Mouse (Mus musculus): ENCODE data around the gene Abhd2.

DNA sequence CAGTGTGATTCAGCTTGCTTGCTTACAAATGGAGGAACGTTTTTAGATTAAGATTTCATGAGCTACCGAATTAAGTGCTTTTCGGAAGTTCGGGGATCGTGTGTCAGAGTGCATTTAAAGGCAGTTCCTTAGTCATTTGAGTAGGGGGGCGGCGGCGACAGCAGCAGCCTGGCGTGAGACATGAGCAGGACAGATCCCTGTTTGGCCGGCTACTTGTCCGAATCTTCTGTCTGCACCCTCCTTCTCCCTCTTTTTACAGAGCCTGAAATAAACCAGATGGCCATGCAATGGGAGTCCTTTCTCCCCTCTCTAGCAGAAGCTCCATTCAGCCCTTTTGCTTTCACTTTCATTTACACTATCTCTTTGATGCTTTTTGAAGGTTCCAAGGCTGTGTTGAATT is 2.3 kb downstream of the Abhd2 start:
- TF ChIP-seq CTCF (IDR thresholded peaks at IDR 0.05; ENCODE audit: borderline replicate concordance, control insufficient read depth, extremely low read depth, insufficient read depth, low read length, poor library complexity) (no peak), POLR2A (IDR thresholded peaks at IDR 0.05; ENCODE audit: control insufficient read depth, extremely low read depth, insufficient read depth, low read length, poor library complexity) (no peak)

All from thymus, adult 2 months (tissue).